Mouse (Mus musculus): ENCODE results near the gene Adgrf3. TPM values are rescaled to one million over a fixed set of nuclear protein-coding genes. Genes with fewer than 3 reads are reported as not detected.

The Adgrf3 gene
- polyA plus RNA-seq, 1 experiment from 2014 or later = not detected

MicroRNA genes within 50 kb of the gene (microRNA counts, 519-probe panel; counts per million panel counts)
- microRNA mmu-miR-1960 = not detected

Small RNA genes lying within 50 kb of the gene (microRNA-seq; reads per million reads assigned to microRNA genes)
- not detected for gene Mir1960

Other genes starting within 250 kb of the Adgrf3 start
- gene Il6, start 192.6 kb downstream of the Adgrf3 start, polyA plus RNA-seq (2015; fragmentation: Nextera tagmentation; extraction: Ambion mirVana) = not detected in 2 replicates
- 52.5 and 59.1 TPM in 2 replicates for gene Tyms, start 132.1 kb downstream of the Adgrf3 start, polyA plus RNA-seq (2015; fragmentation: Nextera tagmentation; extraction: Ambion mirVana)
- gene Garem2, start 100.6 kb downstream of the Adgrf3 start, polyA plus RNA-seq (2015; fragmentation: Nextera tagmentation; extraction: Ambion mirVana) = 11.5 and 13.7 TPM in 2 replicates
- gene 3110082J24Rik, start 99.6 kb downstream of the Adgrf3 start, polyA plus RNA-seq (2015; fragmentation: Nextera tagmentation; extraction: Ambion mirVana) = 3.2 and 5.3 TPM in 2 replicates
- 68.9 and 75.8 TPM in 2 replicates for gene Hadha, start 50.6 kb downstream of the Adgrf3 start, polyA plus RNA-seq (2015; fragmentation: Nextera tagmentation; extraction: Ambion mirVana)
- gene Hadhb, start 50.5 kb downstream of the Adgrf3 start, polyA plus RNA-seq (2015; fragmentation: Nextera tagmentation; extraction: Ambion mirVana) = 56.5 and 63.8 TPM in 2 replicates
- 24.8 and 25.0 TPM in 2 replicates for gene Selenoi, start 26.9 kb upstream of the Adgrf3 start, polyA plus RNA-seq (2015; fragmentation: Nextera tagmentation; extraction: Ambion mirVana)
- gene Drc1, start 75.7 kb upstream of the Adgrf3 start, polyA plus RNA-seq (2015; fragmentation: Nextera tagmentation; extraction: Ambion mirVana) = 5.9 and 6.0 TPM in 2 replicates

Measured in hindbrain, embryonic 15.5 days (tissue).